Mouse (Mus musculus): ENCODE results near the gene Mylk. TPM values are rescaled to one million over a fixed set of nuclear protein-coding genes. Genes with fewer than 3 reads are reported as not detected.

Mylk gene
- polyA plus RNA-seq, 1 experiment: 12.4 TPM

- DNase-seq (ENCODE audit: extremely low spot score in 1 of 2, low spot score in 1 of 2): no peak
Measured at GRCm38 (mm10) chr16:34935514-34936338, 190.7 kb downstream of the Mylk start.

DNA sequence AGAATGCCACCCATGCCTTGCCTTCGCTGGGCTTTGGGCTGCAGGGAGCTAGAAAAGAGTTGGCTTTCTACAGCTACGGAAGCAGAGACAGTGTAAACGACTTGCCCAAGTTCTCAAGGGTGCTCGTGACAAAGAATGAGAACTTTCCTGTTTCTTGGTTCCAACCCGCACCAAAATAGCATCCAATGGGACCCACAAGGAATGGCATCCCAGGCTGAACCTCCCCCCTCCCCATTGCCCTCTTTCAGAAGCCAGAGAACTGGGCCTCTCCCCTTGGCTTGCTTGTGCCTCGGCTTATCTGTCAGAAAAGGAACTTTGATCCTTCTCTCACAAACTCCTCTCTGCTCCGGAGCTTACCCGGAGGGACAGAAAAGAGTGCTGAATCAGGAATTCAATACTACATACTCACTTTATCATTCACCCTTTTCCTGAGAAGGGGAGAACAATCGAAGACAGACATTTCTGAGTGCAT, 191.4 kb downstream of the Mylk start:
- no peak for DNase-seq (ENCODE audit: extremely low spot score in 1 of 2, low spot score in 1 of 2)

DNA sequence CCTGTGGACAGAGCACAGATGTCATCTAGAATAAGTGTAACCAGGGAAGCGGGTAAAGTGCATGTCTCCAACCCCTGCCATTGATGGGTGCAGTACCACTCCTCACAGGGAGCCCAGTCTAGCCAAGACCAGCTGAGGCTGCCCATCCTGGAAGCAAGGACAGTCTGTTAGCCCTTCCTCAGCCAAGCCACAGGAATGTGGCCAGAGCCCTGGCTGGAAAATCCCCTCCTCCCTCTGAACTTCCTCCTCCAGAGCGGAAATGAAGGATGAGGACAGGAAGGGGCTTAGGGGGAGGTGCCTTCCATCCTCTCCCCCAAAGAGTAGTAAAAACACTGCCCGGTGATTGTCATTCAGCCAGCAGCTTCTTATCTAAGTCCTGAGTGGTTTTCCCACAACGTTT, 192.6 kb downstream of the Mylk start:
- DNase-seq (ENCODE audit: extremely low spot score in 1 of 2, low spot score in 1 of 2): no peak

DNA sequence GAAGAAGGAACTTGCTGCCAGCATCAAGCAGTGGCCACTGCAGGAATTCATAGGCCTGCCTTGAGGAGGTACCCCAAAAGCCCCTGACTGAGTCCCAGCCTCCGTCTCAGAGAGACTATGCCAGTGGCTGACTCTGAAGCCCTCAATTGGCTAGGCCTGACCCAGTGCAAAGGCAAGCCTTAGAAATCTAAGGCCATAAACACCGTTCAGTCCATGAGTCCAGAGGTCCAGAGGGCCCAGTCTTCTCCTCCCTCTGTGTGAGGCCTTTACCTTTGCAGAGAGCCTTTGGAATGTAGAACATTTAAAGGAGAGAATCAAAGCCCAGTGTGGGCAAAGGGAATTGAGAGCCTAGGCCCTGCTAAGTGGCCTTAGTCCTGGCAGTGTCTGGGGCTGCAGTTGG, 193.2 kb downstream of the Mylk start:
- no peak for DNase-seq (ENCODE audit: extremely low spot score in 1 of 2, low spot score in 1 of 2)

DNA sequence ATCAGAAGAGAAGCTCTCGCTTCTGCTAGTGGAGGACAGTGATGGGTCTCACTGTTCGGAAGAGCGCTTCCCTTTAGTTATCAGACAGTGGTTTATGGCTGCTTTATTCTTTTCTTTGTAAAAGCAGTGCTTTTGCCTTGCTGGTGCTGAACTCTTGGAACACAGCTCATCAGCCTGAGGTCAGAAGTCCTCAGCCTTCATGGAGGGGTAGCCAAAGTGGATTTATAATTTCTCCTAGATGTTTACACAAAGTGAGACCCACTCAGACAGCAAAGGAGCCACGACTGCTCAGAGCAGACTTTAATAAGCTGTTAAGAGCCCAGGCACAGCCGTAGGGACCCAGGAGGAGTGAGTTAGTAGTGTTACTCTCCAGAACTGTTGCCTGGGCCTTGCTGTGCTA, 194.9 kb downstream of the Mylk start:
- DNase-seq (ENCODE audit: extremely low spot score in 1 of 2, low spot score in 1 of 2): no peak

- DNase-seq (ENCODE audit: extremely low spot score in 1 of 2, low spot score in 1 of 2): no peak
Measured at GRCm38 (mm10) chr16:34940363-34940762, 195.4 kb downstream of the Mylk start.

GRCm38 (mm10) chr16:34941915-34942314, 196.9 kb downstream of the Mylk start:
- no peak for DNase-seq (ENCODE audit: extremely low spot score in 1 of 2, low spot score in 1 of 2)

GRCm38 (mm10) chr16:34946301-34946700, 201.3 kb downstream of the Mylk start:
- DNase-seq (ENCODE audit: extremely low spot score in 1 of 2, low spot score in 1 of 2): no peak

- DNase-seq (ENCODE audit: extremely low spot score in 1 of 2, low spot score in 1 of 2): no peak
Measured at GRCm38 (mm10) chr16:34950935-34951334, 205.9 kb downstream of the Mylk start.

- no peak for DNase-seq (ENCODE audit: extremely low spot score in 1 of 2, low spot score in 1 of 2)
Measured at GRCm38 (mm10) chr16:34952254-34952653, 207.2 kb downstream of the Mylk start.

DNA sequence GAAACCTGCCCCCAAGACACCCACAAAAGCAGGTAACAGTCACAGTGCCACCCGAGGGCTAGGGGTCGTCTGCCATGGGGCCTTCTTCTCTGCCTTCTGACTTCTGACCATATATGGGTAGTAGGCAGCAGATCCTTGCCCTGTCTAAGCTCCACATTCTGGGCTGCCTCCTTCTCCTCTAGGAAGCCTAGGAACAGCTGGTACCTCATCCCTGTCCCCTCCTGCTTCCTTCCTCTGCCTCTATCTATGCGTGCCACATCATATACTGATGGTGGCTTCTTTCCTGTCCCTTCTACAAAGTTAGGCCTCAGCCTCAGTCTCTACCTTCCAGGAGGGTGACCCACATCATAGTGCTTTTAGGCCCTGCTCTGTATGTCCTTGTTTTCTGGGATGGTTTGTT, 207.8 kb downstream of the Mylk start:
- no peak for DNase-seq (ENCODE audit: extremely low spot score in 1 of 2, low spot score in 1 of 2)

- DNase-seq (ENCODE audit: extremely low spot score in 1 of 2, low spot score in 1 of 2): no peak
Measured at GRCm38 (mm10) chr16:34953501-34953900, 208.5 kb downstream of the Mylk start.

GRCm38 (mm10) chr16:34957487-34958230, 212.6 kb downstream of the Mylk start:
- DNase-seq (ENCODE audit: extremely low spot score in 1 of 2, low spot score in 1 of 2): no peak

GRCm38 (mm10) chr16:34958667-34959066, 213.7 kb downstream of the Mylk start:
- DNase-seq (ENCODE audit: extremely low spot score in 1 of 2, low spot score in 1 of 2): no peak

GRCm38 (mm10) chr16:34959261-34959660, 214.3 kb downstream of the Mylk start:
- no peak for DNase-seq (ENCODE audit: extremely low spot score in 1 of 2, low spot score in 1 of 2)

GRCm38 (mm10) chr16:34960243-34960642, 215.2 kb downstream of the Mylk start:
- DNase-seq (ENCODE audit: extremely low spot score in 1 of 2, low spot score in 1 of 2): no peak

- no peak for DNase-seq (ENCODE audit: extremely low spot score in 1 of 2, low spot score in 1 of 2)
Measured at GRCm38 (mm10) chr16:34960866-34961582, 216.0 kb downstream of the Mylk start.

DNA sequence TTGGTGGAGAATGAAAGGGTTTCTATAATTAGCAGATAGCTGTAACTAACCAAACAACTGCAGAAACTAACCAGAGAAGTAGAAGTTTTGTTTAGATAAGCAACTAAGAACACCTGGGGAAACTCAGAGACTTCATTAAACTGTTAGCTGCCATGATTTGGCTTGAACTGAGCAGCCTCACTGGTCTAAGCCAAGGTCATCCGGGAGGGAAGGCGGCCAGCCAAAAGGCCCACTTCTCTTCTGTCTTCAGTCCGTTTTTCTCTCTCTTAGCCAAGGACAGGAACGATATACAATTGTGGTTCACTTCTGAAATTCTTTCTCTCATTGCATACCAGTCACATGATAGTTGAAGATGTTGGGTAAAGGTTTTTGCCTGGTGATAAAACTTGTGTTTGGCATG, 217.3 kb downstream of the Mylk start:
- DNase-seq (ENCODE audit: extremely low spot score in 1 of 2, low spot score in 1 of 2): no peak

DNA sequence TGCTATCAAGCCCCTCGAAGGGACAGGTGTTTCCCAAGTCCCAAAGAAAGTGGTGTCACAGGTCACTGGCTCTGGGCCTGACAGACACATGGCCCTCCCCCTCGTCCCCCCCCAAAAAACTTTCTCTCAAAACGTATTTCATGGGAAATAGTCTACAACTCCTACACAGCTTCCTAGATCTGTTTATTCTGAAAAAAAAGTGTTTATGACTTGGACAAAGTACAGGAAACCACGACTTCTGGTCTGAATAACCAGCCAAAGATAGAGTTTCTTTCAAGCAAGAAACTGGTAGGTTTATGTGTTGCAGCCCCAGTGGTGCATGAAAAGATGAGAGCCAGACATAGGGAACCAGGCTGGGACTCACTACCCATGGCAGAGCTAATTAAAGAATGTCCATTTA, 218.0 kb downstream of the Mylk start:
- DNase-seq (ENCODE audit: extremely low spot score in 1 of 2, low spot score in 1 of 2): no peak

- no peak for DNase-seq (ENCODE audit: extremely low spot score in 1 of 2, low spot score in 1 of 2)
Measured at GRCm38 (mm10) chr16:34966620-34967081, 221.6 kb downstream of the Mylk start.
